Comparison of ENCODE assay signal across 29 mouse cellular contexts in the genomic region with DNA sequence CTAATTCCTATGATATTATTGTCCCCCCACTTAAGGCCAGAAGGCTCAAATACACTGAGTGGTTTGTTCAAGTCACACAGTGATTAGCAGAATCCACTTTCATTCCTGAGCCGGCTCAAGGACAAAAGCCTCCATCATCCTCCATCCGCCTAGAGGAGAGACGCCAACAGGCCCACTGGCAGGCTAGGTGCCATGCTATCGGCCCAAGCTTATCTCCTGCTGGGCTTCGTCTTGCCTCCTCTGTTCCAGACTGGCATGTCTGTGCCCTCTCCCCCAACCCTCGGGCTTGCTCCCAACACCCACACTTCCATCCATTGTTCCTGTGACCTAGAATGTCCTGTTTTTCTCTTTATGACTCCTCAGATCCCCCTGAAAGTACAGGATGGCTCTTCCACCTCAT. TPM values are rescaled to one million over a fixed set of nuclear protein-coding genes. Genes with fewer than 3 reads are reported as not detected.
"Had no signal": no experiment of that assay in that cellular context is flagged by ENCODE, and none has a peak within 500 bp of the region (broad histone marks: within the 10 kb centered on the region; RNA-seq: fewer than 3 reads in every experiment).

No protein-coding gene starts in this region.

- DNase-seq: liver, embryonic 13.5 days; liver, postnatal 0 days; lung, adult 2 months; lung, postnatal 36 days; right cerebral cortex, adult 18-20 months; right cerebral cortex, postnatal 25 days; right cerebral cortex, postnatal 4 days; spleen, adult 18-20 months; thymus, adult 18-20 months; thymus, postnatal 14 days; thymus, postnatal 36 days had no signal

- H3K27ac ChIP-seq: liver, embryonic 13.5 days; liver, embryonic 15.5 days; macrophage; midbrain, embryonic 13.5 days; midbrain, embryonic 15.5 days; neural tube, embryonic 12.5 days had no signal

- H3K9me3 ChIP-seq: liver, embryonic 13.5 days; liver, embryonic 15.5 days; midbrain, embryonic 13.5 days; midbrain, embryonic 15.5 days; neural tube, embryonic 12.5 days had no signal

- H3K4me1 ChIP-seq: liver, embryonic 13.5 days; liver, embryonic 15.5 days; megakaryocyte, embryonic 14.5 days; midbrain, embryonic 13.5 days; midbrain, embryonic 15.5 days; neural tube, embryonic 12.5 days had no signal

- H3K4me3 ChIP-seq: liver, embryonic 13.5 days; liver, embryonic 15.5 days; megakaryocyte, embryonic 14.5 days; midbrain, embryonic 13.5 days; midbrain, embryonic 15.5 days; neural tube, embryonic 12.5 days had no signal

- ATAC-seq: liver, postnatal 0 days; lung, postnatal 0 days; midbrain, embryonic 13.5 days; midbrain, embryonic 15.5 days had no signal

- H3K4me2 ChIP-seq: liver, embryonic 11.5 days; liver, embryonic 13.5 days; liver, embryonic 15.5 days; midbrain, embryonic 11.5 days; midbrain, embryonic 13.5 days; midbrain, embryonic 15.5 days; neural tube, embryonic 12.5 days had no signal

- H3K36me3 ChIP-seq: liver, embryonic 13.5 days; liver, embryonic 15.5 days; midbrain, embryonic 13.5 days; midbrain, embryonic 15.5 days; neural tube, embryonic 12.5 days had no signal

- H3K27me3 ChIP-seq: midbrain, embryonic 15.5 days had no signal

- H3K9ac ChIP-seq: liver, embryonic 13.5 days; liver, embryonic 15.5 days; liver, postnatal 0 days; midbrain, embryonic 13.5 days; midbrain, embryonic 15.5 days; neural tube, embryonic 12.5 days had no signal

RNA-seq across cellular contexts. Expression of a gene that starts 8.0 kb away (rescaled TPM):
- total RNA-seq: megakaryocyte progenitor cell, adult 5-6 weeks; midbrain, postnatal 0 days; monocyte, adult 5-6 weeks; neutrophil, adult 5-6 weeks had no signal
- polyA plus RNA-seq: liver, embryonic 11.5 days; liver, embryonic 13.5 days; liver, embryonic 15.5 days; liver, postnatal 0 days; lung, adult 2 months; lung, postnatal 0 days; macrophage; midbrain, embryonic 11.5 days; midbrain, embryonic 15.5 days; midbrain, postnatal 0 days; neural tube, embryonic 14.5 days; small intestine, adult 2 months; stomach, embryonic 14.5 days; stomach, embryonic 16.5 days; thymus, postnatal 0 days had no signal
